Mouse (Mus musculus): ENCODE data around the gene Yars. TPM values are rescaled to one million over a fixed set of nuclear protein-coding genes. Genes with fewer than 3 reads are reported as not detected.

Gene Yars
- total RNA-seq, 1 experiment from 2014 or later, result 96.4 TPM

- no peak for DNase-seq
Measured at GRCm38 (mm10) chr4:129251482-129252125, 62.0 kb downstream of the Yars start.

DNA sequence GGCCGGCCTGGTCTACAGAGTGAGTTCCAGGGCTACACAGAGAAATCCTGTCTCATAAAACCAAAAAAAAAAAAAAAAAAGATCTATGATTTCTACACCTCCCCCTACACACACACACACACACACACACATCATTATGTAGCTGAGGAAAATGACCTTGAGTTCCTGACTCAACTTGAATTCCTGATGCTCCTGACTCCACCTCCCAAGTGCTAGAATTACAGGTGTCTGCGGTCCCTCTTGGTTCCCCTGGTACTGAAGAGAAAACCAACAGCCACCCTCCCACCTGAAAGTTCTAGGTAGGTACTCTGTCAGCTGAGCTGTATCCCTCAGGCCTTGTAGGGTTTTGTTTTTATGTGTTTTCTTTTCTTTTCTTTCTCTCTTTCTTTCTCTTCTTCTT, 62.9 kb downstream of the Yars start:
- DNase-seq, result no peak

- no peak for DNase-seq
Measured at GRCm38 (mm10) chr4:129254571-129254970, 65.0 kb downstream of the Yars start.

DNA sequence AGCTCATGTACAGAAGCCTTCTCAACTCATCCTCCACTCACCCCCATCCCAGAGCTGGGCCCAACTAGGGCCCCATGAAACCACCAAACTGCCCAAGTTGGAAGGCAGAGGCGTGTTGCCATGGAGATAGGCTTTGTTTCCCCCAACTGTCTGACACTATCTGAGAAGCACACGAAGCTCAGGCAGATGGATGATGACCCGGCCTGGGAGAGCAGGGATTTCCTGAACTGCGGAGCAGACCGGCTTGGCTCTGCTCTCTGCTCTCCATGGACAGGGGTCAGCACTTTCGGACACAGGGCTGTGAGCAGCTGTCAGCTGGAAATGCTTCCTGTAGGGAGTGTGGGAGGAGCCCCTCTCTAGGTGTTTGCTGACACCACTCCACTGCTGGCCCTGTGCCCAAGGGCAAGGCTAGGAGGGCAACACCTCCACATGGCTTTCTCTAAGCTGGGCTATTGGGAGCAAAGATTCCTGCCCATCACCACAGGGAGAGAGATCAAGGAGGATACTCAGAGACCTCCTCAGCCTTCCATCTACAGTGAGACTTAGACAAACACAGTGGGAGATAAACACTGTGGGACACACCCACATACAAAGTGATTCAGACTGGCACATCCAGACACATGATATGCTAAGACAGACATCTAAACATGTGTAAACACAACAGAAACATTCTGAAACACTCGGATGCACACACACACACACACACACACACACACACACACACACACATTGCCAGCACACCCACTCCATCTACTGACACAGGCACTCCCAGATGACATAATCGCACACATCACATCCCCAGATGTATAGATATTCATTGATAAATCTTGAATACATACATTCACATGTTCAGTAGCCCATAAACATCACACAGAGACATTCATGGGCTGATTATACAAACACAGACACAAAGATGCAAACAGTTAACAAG, 67.2 kb downstream of the Yars start:
- DNase-seq, result peak; percentile 42

DNA sequence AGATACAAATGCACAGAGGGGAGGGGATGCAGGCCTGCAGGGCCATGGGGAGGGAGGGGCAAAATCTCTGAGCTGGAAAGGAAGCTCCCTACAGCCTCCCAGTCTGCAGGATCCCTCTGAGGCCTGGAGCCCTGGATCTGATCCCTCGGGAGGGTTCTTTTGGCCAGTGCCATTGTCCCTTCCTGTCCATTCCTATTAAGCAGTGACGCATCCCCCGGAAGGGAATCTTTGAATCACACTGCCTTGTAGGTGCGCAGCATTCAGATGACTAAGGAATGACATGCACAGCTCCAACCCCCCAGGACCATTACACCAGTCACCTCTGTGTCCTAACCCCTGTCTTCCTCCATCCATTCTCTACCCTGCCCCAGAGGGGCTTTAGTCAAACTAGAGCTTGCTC, 69.5 kb downstream of the Yars start:
- DNase-seq, result no peak

DNA sequence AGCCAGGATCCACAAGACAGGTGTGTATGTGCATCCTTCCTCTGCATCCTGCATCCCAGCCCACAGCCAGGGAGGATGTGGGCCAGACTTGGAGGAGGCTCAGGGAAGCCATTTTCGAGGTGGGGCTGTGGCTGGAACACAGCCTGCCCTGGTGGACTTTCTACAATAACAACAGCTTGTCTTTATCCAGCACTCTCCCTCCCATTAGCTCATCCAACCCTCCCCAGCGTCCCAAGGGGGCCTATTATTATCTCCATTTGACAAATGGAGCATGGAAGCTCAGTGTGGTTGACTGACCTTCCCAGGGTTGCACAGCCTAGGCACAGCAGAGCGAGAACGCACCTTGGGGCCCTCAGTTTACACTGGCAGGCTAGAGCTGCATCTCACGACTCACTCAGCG, 71.1 kb downstream of the Yars start:
- no peak for DNase-seq

DNA sequence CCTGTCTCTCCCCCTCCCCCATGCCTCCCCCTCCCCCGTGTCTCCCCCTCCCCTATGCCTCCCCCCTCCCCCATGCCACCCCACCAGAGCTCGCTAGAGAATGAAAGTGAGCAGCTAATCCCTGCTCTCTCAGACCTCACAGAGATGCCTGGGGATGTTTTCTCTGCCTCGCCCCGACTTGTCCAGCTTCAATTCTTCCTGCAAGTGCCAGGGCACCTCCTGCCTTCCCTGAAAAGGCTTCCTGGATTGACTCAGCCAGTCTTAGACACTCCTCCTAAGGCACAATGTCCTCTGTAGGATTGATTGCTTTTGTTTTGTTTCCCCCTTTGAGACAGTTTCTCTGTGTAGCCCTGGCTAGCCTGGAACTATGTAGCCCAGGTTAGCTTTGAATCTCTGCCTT, 71.6 kb downstream of the Yars start, which contains the start of gene C77080:
TSS of gene C77080 (minus strand) at position 209 of the 400 bp plus-strand sequence.
- DNase-seq, result no peak

DNA sequence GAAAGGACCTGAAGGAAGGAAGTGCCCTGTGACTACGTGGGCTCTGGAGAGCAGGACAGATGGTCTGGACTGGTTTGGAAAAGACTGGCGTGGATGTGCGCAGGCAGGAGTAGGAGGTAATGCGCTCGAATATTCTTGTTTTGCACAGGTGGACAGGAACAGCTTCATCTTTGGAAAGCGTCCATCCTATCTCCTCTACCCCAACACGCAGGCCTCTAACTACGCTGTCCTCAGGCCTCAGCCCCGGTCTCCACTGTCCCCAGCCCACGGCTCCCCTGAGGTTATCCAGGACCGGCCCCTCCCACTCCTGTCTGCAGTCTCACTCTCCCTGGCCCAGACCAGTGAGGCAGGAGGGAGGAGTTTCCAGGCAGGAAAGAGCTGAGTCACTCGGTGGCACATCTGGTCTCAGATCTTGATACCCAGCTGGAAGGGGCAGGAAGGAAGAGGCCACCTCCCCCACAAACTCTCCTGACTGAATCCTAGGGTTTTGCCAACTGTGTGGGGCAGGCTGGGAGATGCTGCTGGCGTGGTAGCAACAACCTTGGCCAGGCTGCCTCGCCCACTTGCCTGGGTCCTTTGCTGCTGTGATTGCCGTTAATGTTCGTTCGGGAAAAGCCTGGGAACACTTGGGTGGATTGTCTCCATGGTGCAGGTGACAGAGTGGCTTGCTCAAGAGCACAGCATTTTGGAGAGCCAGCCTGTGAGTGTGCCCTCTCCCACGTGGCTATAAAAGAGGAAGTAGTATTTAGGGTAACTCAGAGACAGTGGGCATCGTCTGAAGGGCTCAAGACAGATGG, 73.9 kb downstream of the Yars start:
- peak; percentile 63 for DNase-seq

DNA sequence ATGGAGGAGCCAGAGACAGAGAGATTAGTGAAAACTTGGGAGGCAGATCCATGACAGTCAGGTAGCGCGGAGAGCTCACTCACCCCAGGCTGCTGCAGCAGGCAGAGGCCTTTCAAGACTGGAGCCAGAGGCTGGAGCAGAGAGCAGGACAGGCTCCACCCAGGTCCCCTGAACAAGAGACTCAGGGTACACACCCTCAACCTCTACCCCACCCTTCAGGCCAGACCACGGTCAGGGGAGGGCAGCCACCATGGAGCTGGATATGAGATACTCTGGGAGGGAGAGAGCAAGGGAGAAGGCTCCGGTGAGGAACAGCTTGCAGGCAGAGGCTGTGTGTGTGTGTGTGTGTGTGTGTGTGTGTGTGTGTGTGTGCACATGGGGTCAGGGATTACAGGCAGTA, 76.6 kb downstream of the Yars start:
- no peak for DNase-seq

GRCm38 (mm10) chr4:129266821-129267220, 77.3 kb downstream of the Yars start:
- no peak for DNase-seq

DNA sequence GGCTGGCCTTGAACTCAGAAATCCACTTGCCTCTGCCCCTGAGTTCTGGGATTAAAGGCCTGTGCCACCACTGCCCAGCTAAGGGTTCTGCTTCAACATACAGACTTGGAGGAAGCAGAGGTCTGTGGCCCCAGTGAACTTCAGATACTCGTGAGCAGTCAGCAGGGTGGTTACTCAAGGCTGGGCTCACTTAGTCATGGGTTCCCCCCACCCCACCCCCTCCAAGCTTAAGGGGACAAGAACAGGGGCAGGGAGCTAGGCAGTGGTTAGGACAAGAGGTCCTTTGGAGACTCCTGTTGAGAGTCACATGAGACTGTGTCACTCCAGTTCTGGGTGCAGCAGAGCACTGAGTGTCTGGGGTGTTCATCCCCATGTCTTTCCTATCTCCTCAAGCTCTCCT, 79.1 kb downstream of the Yars start:
- no peak for DNase-seq

Other genes with a start within 250 kb of the Yars start
- gene Azin2, start 227.3 kb upstream of the Yars start, total RNA-seq (2021), result 36.0 and 44.8 TPM in 2 replicates
- gene Ak2, start 197.8 kb upstream of the Yars start, total RNA-seq (2021), result 121 and 128 TPM in 2 replicates
- gene Rnf19b, start 131.5 kb upstream of the Yars start, total RNA-seq (2021), result 20.5 and 29.8 TPM in 2 replicates
- not detected in 2 replicates for gene Tmem54, start 84.2 kb upstream of the Yars start, total RNA-seq (2021)
- gene Hpca, start 67.7 kb upstream of the Yars start, total RNA-seq (2021), result 0.81 and 1.2 TPM in 2 replicates
- 3.9 and 6.6 TPM in 2 replicates for gene Fndc5, start 52.8 kb upstream of the Yars start, total RNA-seq (2021)
- 25.1 and 27.5 TPM in 2 replicates for gene S100pbp, start within 50 bp of the Yars start, total RNA-seq (2021)
- 14.5 and 17.8 TPM in 2 replicates for gene C77080, start 71.6 kb downstream of the Yars start, total RNA-seq (2021)
- gene Sync, start 97.9 kb downstream of the Yars start, total RNA-seq (2021), result 0.61 and 0.86 TPM in 2 replicates
- gene Rbbp4, start 145.6 kb downstream of the Yars start, total RNA-seq (2021), result 76.8 and 152 TPM in 2 replicates
- 42.7 and 59.1 TPM in 2 replicates for gene Zbtb8os, start 145.9 kb downstream of the Yars start, total RNA-seq (2021)
- gene Zbtb8a, start 188.4 kb downstream of the Yars start, total RNA-seq (2021), result 7.0 and 8.7 TPM in 2 replicates

Measured in adrenal gland, postnatal 25 days (tissue).